Mouse (Mus musculus): ENCODE measurements around the gene Spats1. TPM values are rescaled to one million over a fixed set of nuclear protein-coding genes. Genes with fewer than 3 reads are reported as not detected.

The Spats1 gene
- polyA plus RNA-seq, 1 experiment from 2014 or later = not detected

GRCm38 (mm10) chr17:45402126-45402525 is 73.1 kb downstream of the Spats1 start:
- Histone ChIP-seq H3K4me2 (ENCODE audit: low read depth, low read length) (no peak overlapping the region), H3K36me3 (replicated peaks; ENCODE audit: insufficient read depth, low read length) (peaks cover 34% of the 10 kb centered on the region), H3K4me1 (ENCODE audit: insufficient read depth) (no peaks in the 10 kb centered on the region), H3K27ac (ENCODE audit: low read depth) (no peak overlapping the region), H3K4me3 (ENCODE audit: low read depth, low read length) (no peak overlapping the region), H3K9me3 (ENCODE audit: low read length) (no peaks in the 10 kb centered on the region), H3K9ac (replicated peaks) (no peak overlapping the region), H3K27me3 (ENCODE audit: insufficient read depth, low read length) (no peaks in the 10 kb centered on the region)
- WGBS (ENCODE audit: insufficient replicate concordance) = 88% methylated on average over 1 of the region's 1 CpGs
- no peak for TF ChIP-seq CTCF (IDR thresholded peaks at IDR 0.05; ENCODE audit: low read depth)
- TF ChIP-seq EP300 (IDR thresholded peaks at IDR 0.05; ENCODE audit: low read depth) = no peak
- DNase-seq (no peak), ATAC-seq (no peak)

- H3K4me2 ChIP-seq (ENCODE audit: low read depth, low read length) = no peak overlapping the region
- ATAC-seq (no peak), DNase-seq (no peak)
- 82% methylated on average over 5 of the region's 5 CpGs for WGBS (ENCODE audit: insufficient replicate concordance)
- H3K27me3 ChIP-seq (ENCODE audit: insufficient read depth, low read length) = no peaks in the 10 kb centered on the region
- H3K4me3 ChIP-seq (ENCODE audit: low read depth, low read length) = no peak overlapping the region
- H3K36me3 ChIP-seq (replicated peaks; ENCODE audit: insufficient read depth, low read length) = peaks cover 33% of the 10 kb centered on the region
- TF ChIP-seq EP300 (IDR thresholded peaks at IDR 0.05; ENCODE audit: low read depth) (no peak), CTCF (IDR thresholded peaks at IDR 0.05; ENCODE audit: low read depth) (no peak)
- H3K9me3 ChIP-seq (ENCODE audit: low read length) = no peaks in the 10 kb centered on the region
- no peak overlapping the region for H3K27ac ChIP-seq (ENCODE audit: low read depth)
- no peaks in the 10 kb centered on the region for H3K4me1 ChIP-seq (ENCODE audit: insufficient read depth)
- H3K9ac ChIP-seq (replicated peaks) = no peak overlapping the region
Measured at GRCm38 (mm10) chr17:45401126-45401905, 73.9 kb downstream of the Spats1 start.

- DNase-seq = no peak
- Histone ChIP-seq H3K9me3 (ENCODE audit: low read length) (no peaks in the 10 kb centered on the region), H3K4me2 (ENCODE audit: low read depth, low read length) (no peak overlapping the region), H3K9ac (replicated peaks) (no peak overlapping the region), H3K4me1 (ENCODE audit: insufficient read depth) (no peaks in the 10 kb centered on the region), H3K36me3 (replicated peaks; ENCODE audit: insufficient read depth, low read length) (peaks cover 20% of the 10 kb centered on the region), H3K4me3 (ENCODE audit: low read depth, low read length) (no peak overlapping the region), H3K27ac (ENCODE audit: low read depth) (no peak overlapping the region), H3K27me3 (ENCODE audit: insufficient read depth, low read length) (no peaks in the 10 kb centered on the region)
- WGBS (ENCODE audit: insufficient replicate concordance) = 94% methylated on average over 2 of the region's 2 CpGs
- ATAC-seq = no peak
- no peak for TF ChIP-seq EP300 (IDR thresholded peaks at IDR 0.05; ENCODE audit: low read depth)
Measured at GRCm38 (mm10) chr17:45398021-45398420, 77.2 kb downstream of the Spats1 start.

GRCm38 (mm10) chr17:45397541-45397940 is 77.7 kb downstream of the Spats1 start:
- Histone ChIP-seq H3K9ac (replicated peaks) (no peak overlapping the region), H3K4me1 (ENCODE audit: insufficient read depth) (no peaks in the 10 kb centered on the region), H3K4me2 (ENCODE audit: low read depth, low read length) (no peak overlapping the region), H3K27me3 (ENCODE audit: insufficient read depth, low read length) (no peaks in the 10 kb centered on the region), H3K4me3 (ENCODE audit: low read depth, low read length) (no peak overlapping the region), H3K9me3 (ENCODE audit: low read length) (no peaks in the 10 kb centered on the region), H3K36me3 (replicated peaks; ENCODE audit: insufficient read depth, low read length) (peaks cover 19% of the 10 kb centered on the region), H3K27ac (ENCODE audit: low read depth) (no peak overlapping the region)
- no peak for DNase-seq
- TF ChIP-seq EP300 (IDR thresholded peaks at IDR 0.05; ENCODE audit: low read depth) (no peak), CTCF (IDR thresholded peaks at IDR 0.05; ENCODE audit: low read depth) (peak; percentile 51)
- no peak for ATAC-seq
- WGBS (ENCODE audit: insufficient replicate concordance) = 65% methylated on average over 3 of the region's 3 CpGs

DNA sequence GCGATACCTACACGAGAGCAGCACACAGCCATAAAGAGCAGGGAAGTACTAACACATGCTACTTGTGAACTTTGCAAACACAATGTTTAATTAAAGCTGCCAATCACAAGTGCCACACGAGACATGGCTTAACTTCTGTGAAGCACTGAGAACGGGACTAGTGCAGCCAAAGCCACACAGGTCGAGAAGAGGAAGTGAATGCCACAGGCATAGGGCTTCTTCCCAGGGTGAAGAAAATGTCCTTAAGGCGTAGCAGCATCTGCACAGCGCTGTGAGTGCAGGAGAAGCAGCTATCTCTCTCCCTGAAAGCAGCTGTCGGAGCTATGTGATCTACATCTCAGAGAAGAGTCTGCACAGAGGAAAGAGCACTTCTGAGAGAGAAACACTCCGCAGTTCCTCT is 80.6 kb downstream of the Spats1 start:
- no peak overlapping the region for H3K4me2 ChIP-seq (ENCODE audit: low read depth, low read length)
- ATAC-seq = no peak
- no peaks in the 10 kb centered on the region for H3K9me3 ChIP-seq (ENCODE audit: low read length)
- no peaks in the 10 kb centered on the region for H3K4me1 ChIP-seq (ENCODE audit: insufficient read depth)
- WGBS (ENCODE audit: insufficient replicate concordance) = 62% methylated on average over 9 of the region's 9 CpGs
- no peaks in the 10 kb centered on the region for H3K27me3 ChIP-seq (ENCODE audit: insufficient read depth, low read length)
- H3K9ac ChIP-seq (replicated peaks) = no peak overlapping the region
- H3K36me3 ChIP-seq (replicated peaks; ENCODE audit: insufficient read depth, low read length) = peaks cover 44% of the 10 kb centered on the region
- H3K4me3 ChIP-seq (ENCODE audit: low read depth, low read length) = no peak overlapping the region
- no peak for DNase-seq
- TF ChIP-seq EP300 (IDR thresholded peaks at IDR 0.05; ENCODE audit: low read depth) = no peak
- TF ChIP-seq CTCF (IDR thresholded peaks at IDR 0.05; ENCODE audit: low read depth) = no peak
- no peak overlapping the region for H3K27ac ChIP-seq (ENCODE audit: low read depth)

DNA sequence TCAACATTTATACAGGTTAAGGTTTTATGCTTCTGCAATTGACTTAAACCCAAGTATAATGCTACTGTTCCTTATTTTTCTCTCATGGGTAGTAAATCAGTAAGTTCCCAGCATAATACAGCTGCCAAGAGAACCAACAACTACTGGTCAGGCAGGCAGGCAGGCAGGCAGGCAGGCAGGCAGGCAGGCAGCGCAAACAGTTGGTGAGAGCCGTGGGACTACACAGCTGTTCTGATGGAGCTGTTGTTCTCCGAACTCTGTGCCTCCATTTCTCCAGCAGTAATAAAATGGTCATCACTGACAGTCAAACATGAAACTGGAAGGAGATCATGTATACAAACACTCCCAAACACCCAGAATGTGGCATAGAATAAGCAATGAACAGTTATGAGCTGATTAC is 81.5 kb downstream of the Spats1 start:
- no peak overlapping the region for H3K27ac ChIP-seq (ENCODE audit: low read depth)
- ATAC-seq (no peak), DNase-seq (no peak)
- H3K4me1 ChIP-seq (ENCODE audit: insufficient read depth) = no peaks in the 10 kb centered on the region
- no peak for TF ChIP-seq CTCF (IDR thresholded peaks at IDR 0.05; ENCODE audit: low read depth)
- no peak for TF ChIP-seq EP300 (IDR thresholded peaks at IDR 0.05; ENCODE audit: low read depth)
- 91% methylated on average over 3 of the region's 3 CpGs for WGBS (ENCODE audit: insufficient replicate concordance)
- no peaks in the 10 kb centered on the region for H3K9me3 ChIP-seq (ENCODE audit: low read length)
- H3K36me3 ChIP-seq (replicated peaks; ENCODE audit: insufficient read depth, low read length) = peaks cover 44% of the 10 kb centered on the region
- no peak overlapping the region for H3K4me2 ChIP-seq (ENCODE audit: low read depth, low read length)
- H3K4me3 ChIP-seq (ENCODE audit: low read depth, low read length) = no peak overlapping the region
- H3K27me3 ChIP-seq (ENCODE audit: insufficient read depth, low read length) = no peaks in the 10 kb centered on the region
- H3K9ac ChIP-seq (replicated peaks) = no peak overlapping the region

Other genes starting within 250 kb of the Spats1 start
- 20.9 and 21.7 TPM in 2 replicates for gene Cdc5l, start 41.7 kb downstream of the Spats1 start, polyA plus RNA-seq (2015; fragmentation: Nextera tagmentation; extraction: Ambion mirVana)
- 4.2 and 4.8 TPM in 2 replicates for gene Aars2, start 31.4 kb upstream of the Spats1 start, polyA plus RNA-seq (2015; fragmentation: Nextera tagmentation; extraction: Ambion mirVana)
- gene Tcte1, start 48.0 kb upstream of the Spats1 start, polyA plus RNA-seq (2015; fragmentation: Nextera tagmentation; extraction: Ambion mirVana) = not detected in 2 replicates
- 0.13 and 0.19 TPM in 2 replicates for gene Tmem151b, start 74.3 kb upstream of the Spats1 start, polyA plus RNA-seq (2015; fragmentation: Nextera tagmentation; extraction: Ambion mirVana)
- 2.8 and 3.0 TPM in 2 replicates for gene Nfkbie, start 80.3 kb upstream of the Spats1 start, polyA plus RNA-seq (2015; fragmentation: Nextera tagmentation; extraction: Ambion mirVana)
- 47.7 and 47.9 TPM in 2 replicates for gene Slc35b2, start 88.5 kb upstream of the Spats1 start, polyA plus RNA-seq (2015; fragmentation: Nextera tagmentation; extraction: Ambion mirVana)
- gene Hsp90ab1, start 97.9 kb upstream of the Spats1 start, polyA plus RNA-seq (2015; fragmentation: Nextera tagmentation; extraction: Ambion mirVana) = 419 and 445 TPM in 2 replicates
- 83.0 and 91.6 TPM in 2 replicates for gene Slc29a1, start 124.2 kb upstream of the Spats1 start, polyA plus RNA-seq (2015; fragmentation: Nextera tagmentation; extraction: Ambion mirVana)
- 0.19 TPM in 1 of 2 replicates, not detected in the other for gene Mymx, start 126.7 kb upstream of the Spats1 start, polyA plus RNA-seq (2015; fragmentation: Nextera tagmentation; extraction: Ambion mirVana)
- gene Capn11, start 183.9 kb upstream of the Spats1 start, polyA plus RNA-seq (2015; fragmentation: Nextera tagmentation; extraction: Ambion mirVana) = not detected in 2 replicates
- 113 TPM in 2 replicates for gene Mrpl14, start 210.9 kb upstream of the Spats1 start, polyA plus RNA-seq (2015; fragmentation: Nextera tagmentation; extraction: Ambion mirVana)
- 15.1 and 16.9 TPM in 2 replicates for gene Tmem63b, start 211.5 kb upstream of the Spats1 start, polyA plus RNA-seq (2015; fragmentation: Nextera tagmentation; extraction: Ambion mirVana)

Data from liver, postnatal 0 days (tissue).